Mouse (Mus musculus) neural tube, embryonic 13.5 days (tissue): Measurements from ENCODE around the gene Gm36210. TPM values are rescaled to one million over a fixed set of nuclear protein-coding genes. Genes with fewer than 3 reads are reported as not detected.

Source experiments
- ATAC-seq: fragments of 200-750 bp; cut with Nextera tagmentation; 2 replicates; pipeline ENCODE4 v1.8.0; 2017; ENCODE audit warnings: low read depth, mild to moderate bottlenecking, moderate TSS enrichment, moderate library complexity
- H3K27ac ChIP-seq: fragments of 300-500 bp; sonication (generic); replicated peaks from 2 replicates; pipeline ENCODE4 v1.5.1; 2015; ENCODE audit warnings: moderate library complexity, mild to moderate bottlenecking, inconsistent platforms
- H3K27me3 ChIP-seq: fragments of 300-500 bp; sonication (generic); 2 replicates; pipeline ENCODE4 v1.6.1; 2015; ENCODE audit warnings: mild to moderate bottlenecking, inconsistent platforms
- H3K36me3 ChIP-seq: fragments of 300-500 bp; sonication (generic); 2 replicates; pipeline ENCODE4 v1.6.1; 2015; ENCODE audit warnings: mild to moderate bottlenecking, inconsistent platforms
- H3K4me1 ChIP-seq: fragments of 300-500 bp; sonication (generic); replicated peaks from 2 replicates; pipeline ENCODE4 v1.6.1; 2015; ENCODE audit warnings: inconsistent platforms
- H3K4me2 ChIP-seq: fragments of 300-500 bp; sonication (generic); 2 replicates; pipeline ENCODE4 v1.6.1; 2015; ENCODE audit warnings: inconsistent platforms, mild to moderate bottlenecking, moderate library complexity
- H3K4me3 ChIP-seq: fragments of 300-500 bp; sonication (generic); 2 replicates; pipeline ENCODE4 v1.5.1; 2015; ENCODE audit warnings: mild to moderate bottlenecking, inconsistent platforms
- H3K9ac ChIP-seq: fragments of 300-500 bp; sonication (generic); 2 replicates; pipeline ENCODE4 v1.6.1; 2015; ENCODE audit warnings: moderate library complexity, mild to moderate bottlenecking, inconsistent platforms
- H3K9me3 ChIP-seq: fragments of 300-500 bp; sonication (generic); 2 replicates; pipeline ENCODE4 v1.6.1; 2016; ENCODE audit warnings: inconsistent platforms
- WGBS: fragments of 180-500 bp; shearing (Covaris S2); methylation state at CpG from one replicate; pipeline ENCODE4 v1.1.7; 2015; 5-methylcytosine and 5-hydroxymethylcytosine counted together
- polyA plus RNA-seq: library from polyadenylated mRNA; unstranded; fragments of >200 nt; fragmentation: Nextera tagmentation; extraction: Ambion mirVana; gene quantifications from 2 replicates; pipeline ENCODE4 v1.2.1, GENCODE M21; 2015

The Gm36210 gene
- polyA plus RNA-seq, 1 experiment from 2014 or later: 0.35 TPM

- H3K27me3 ChIP-seq: no peaks in the 10 kb centered on the region
- H3K9me3 ChIP-seq: peaks cover 5% of the 10 kb centered on the region; the same call in 1 of the 2 replicates
- 81% methylated on average over 4 of the region's 4 CpGs for WGBS
- H3K4me3 ChIP-seq: no peak overlapping the region
- no peak overlapping the region for H3K9ac ChIP-seq
- no peaks in the 10 kb centered on the region for H3K4me1 ChIP-seq
- no peak overlapping the region for H3K4me2 ChIP-seq
- no peaks in the 10 kb centered on the region for H3K36me3 ChIP-seq
- no peak overlapping the region for H3K27ac ChIP-seq
- ATAC-seq: no peak
Measured at GRCm38 (mm10) chr7:4934160-4934914, 28.0 kb upstream of the Gm36210 start.

- Histone ChIP-seq H3K9ac (no peak overlapping the region), H3K27me3 (no peaks in the 10 kb centered on the region), H3K4me3 (no peak overlapping the region), H3K36me3 (no peaks in the 10 kb centered on the region), H3K4me1 (peaks cover 2% of the 10 kb centered on the region; the same call in 1 of the 2 replicates), H3K4me2 (no peak overlapping the region), H3K9me3 (peaks cover 5% of the 10 kb centered on the region; the same call in 1 of the 2 replicates), H3K27ac (no peak overlapping the region)
- 74% methylated on average over 12 of the region's 12 CpGs for WGBS
- ATAC-seq: no peak
Measured at GRCm38 (mm10) chr7:4933103-4933502, 26.8 kb upstream of the Gm36210 start.

DNA sequence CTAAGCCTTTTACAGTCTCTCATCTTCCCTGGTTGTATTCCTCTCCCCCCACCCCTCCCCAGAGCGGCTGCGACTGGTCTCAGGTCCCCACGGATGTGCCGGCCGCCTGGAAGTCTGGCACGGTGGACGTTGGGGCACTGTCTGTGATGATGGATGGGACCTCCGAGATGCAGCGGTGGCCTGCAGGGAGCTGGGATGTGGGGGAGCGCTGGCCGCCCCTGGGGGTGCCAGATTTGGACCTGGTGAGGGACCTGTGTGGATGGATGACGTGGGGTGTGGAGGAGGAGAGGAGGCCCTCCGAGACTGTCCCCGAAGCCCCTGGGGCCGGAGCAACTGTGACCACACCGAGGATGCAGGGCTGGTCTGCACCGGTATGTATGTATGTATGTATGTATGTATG, 22.0 kb upstream of the Gm36210 start:
- H3K4me3 ChIP-seq: no peak overlapping the region
- no peak overlapping the region for H3K27ac ChIP-seq
- WGBS: 73% methylated on average over 16 of the region's 17 CpGs
- H3K4me2 ChIP-seq: no peak overlapping the region
- peaks cover 48% of the 10 kb centered on the region for H3K4me1 ChIP-seq
- no peaks in the 10 kb centered on the region for H3K36me3 ChIP-seq
- H3K27me3 ChIP-seq: no peaks in the 10 kb centered on the region
- no peak overlapping the region for H3K9ac ChIP-seq
- H3K9me3 ChIP-seq: no peaks in the 10 kb centered on the region
- ATAC-seq: no peak

- Histone ChIP-seq H3K9me3 (no peaks in the 10 kb centered on the region), H3K27me3 (no peaks in the 10 kb centered on the region), H3K4me1 (peaks cover 54% of the 10 kb centered on the region), H3K9ac (no peak overlapping the region; the same call in 1 of the 2 replicates), H3K4me2 (no peak overlapping the region), H3K36me3 (no peaks in the 10 kb centered on the region), H3K4me3 (no peak overlapping the region), H3K27ac (no peak overlapping the region)
- 62% methylated on average over 8 of the region's 8 CpGs for WGBS
- ATAC-seq: no peak
Measured at GRCm38 (mm10) chr7:4927711-4928110, 21.4 kb upstream of the Gm36210 start.

DNA sequence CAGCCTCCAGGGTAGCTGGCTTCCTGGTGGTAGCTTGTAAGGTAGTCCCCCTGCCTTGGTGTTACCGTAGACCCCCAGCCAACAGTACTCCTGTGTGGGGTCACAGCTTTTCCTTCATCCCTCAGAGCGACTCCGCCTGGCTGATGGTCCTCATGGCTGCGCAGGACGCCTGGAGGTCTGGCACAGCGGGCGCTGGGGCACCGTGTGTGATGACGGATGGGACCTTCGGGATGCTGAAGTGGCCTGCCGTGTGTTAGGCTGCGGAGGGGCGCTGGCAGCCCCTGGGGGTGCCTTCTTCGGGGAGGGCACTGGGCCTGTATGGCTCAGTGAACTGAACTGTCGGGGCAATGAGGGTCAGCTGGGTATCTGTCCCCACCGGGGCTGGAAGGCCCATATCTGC, 20.5 kb upstream of the Gm36210 start:
- WGBS: 63% methylated on average over 16 of the region's 16 CpGs
- Histone ChIP-seq H3K9ac (0 out of 2 replicates have a peak overlapping the region, but pooled peaks have one; percentile 4), H3K4me1 (peaks cover 63% of the 10 kb centered on the region), H3K4me3 (no peak overlapping the region), H3K27ac (no peak overlapping the region), H3K27me3 (no peaks in the 10 kb centered on the region), H3K36me3 (no peaks in the 10 kb centered on the region), H3K9me3 (no peaks in the 10 kb centered on the region), H3K4me2 (no peak overlapping the region)
- no peak for ATAC-seq

- Histone ChIP-seq H3K9ac (peak within 1 kb of the TSS; percentile 76), H3K4me2 (peak within 1 kb of the TSS; percentile 95), H3K4me1 (peaks cover 74% of the 10 kb centered on the region), H3K36me3 (peaks cover 7% of the 10 kb centered on the region), H3K27ac (peak within 1 kb of the TSS; percentile 99), H3K4me3 (no peak within 1 kb of the TSS), H3K9me3 (no peaks in the 10 kb centered on the region), H3K27me3 (no peaks in the 10 kb centered on the region)
- ATAC-seq: no peak
- WGBS: 14% methylated on average over 6 of the region's 6 CpGs
Measured at GRCm38 (mm10) chr7:4925441-4926381, 19.4 kb upstream of the Gm36210 start, which contains the start of gene Ssc5d. TSS of gene Ssc5d (plus strand) at chr7:4925785.

- Histone ChIP-seq H3K4me1 (peaks cover 76% of the 10 kb centered on the region), H3K9ac (peak overlapping the region; percentile 76), H3K27me3 (no peaks in the 10 kb centered on the region), H3K27ac (peak overlapping the region; percentile 99), H3K9me3 (no peaks in the 10 kb centered on the region), H3K36me3 (peaks cover 15% of the 10 kb centered on the region), H3K4me2 (peak overlapping the region; percentile 95), H3K4me3 (no peak overlapping the region)
- 8% methylated on average over 4 of the region's 4 CpGs for WGBS
- no peak for ATAC-seq
Measured at GRCm38 (mm10) chr7:4924891-4925301, 18.6 kb upstream of the Gm36210 start.

- peaks cover 76% of the 10 kb centered on the region for H3K4me1 ChIP-seq
- H3K4me3 ChIP-seq: peak overlapping the region; percentile 43
- WGBS: 4% methylated on average over 4 of the region's 4 CpGs
- H3K27ac ChIP-seq: peak overlapping the region; percentile 99
- H3K36me3 ChIP-seq: peaks cover 20% of the 10 kb centered on the region
- H3K9me3 ChIP-seq: no peaks in the 10 kb centered on the region
- H3K27me3 ChIP-seq: no peaks in the 10 kb centered on the region
- H3K4me2 ChIP-seq: peak overlapping the region; percentile 95
- no peak for ATAC-seq
- H3K9ac ChIP-seq: peak overlapping the region; percentile 76
Measured at GRCm38 (mm10) chr7:4924483-4924882, 18.2 kb upstream of the Gm36210 start.

- H3K9me3 ChIP-seq: no peaks in the 10 kb centered on the region
- peak overlapping the region; percentile 95 for H3K4me2 ChIP-seq
- H3K9ac ChIP-seq: peak overlapping the region; percentile 76
- WGBS: 4% methylated on average over 37 of the region's 37 CpGs
- peak overlapping the region; percentile 99 for H3K27ac ChIP-seq
- peak; percentile 4 for ATAC-seq
- peaks cover 27% of the 10 kb centered on the region for H3K36me3 ChIP-seq
- no peaks in the 10 kb centered on the region for H3K27me3 ChIP-seq
- peak overlapping the region; percentile 43 for H3K4me3 ChIP-seq
- H3K4me1 ChIP-seq: peaks cover 76% of the 10 kb centered on the region
Measured at GRCm38 (mm10) chr7:4923586-4924364, 17.5 kb upstream of the Gm36210 start.

GRCm38 (mm10) chr7:4922931-4923565, 16.7 kb upstream of the Gm36210 start:
- no peaks in the 10 kb centered on the region for H3K27me3 ChIP-seq
- peaks cover 33% of the 10 kb centered on the region for H3K36me3 ChIP-seq
- peak overlapping the region; percentile 95 for H3K4me2 ChIP-seq
- ATAC-seq: peak; percentile 67
- H3K27ac ChIP-seq: peak overlapping the region; percentile 99
- peak overlapping the region; percentile 43 for H3K4me3 ChIP-seq
- no peaks in the 10 kb centered on the region for H3K9me3 ChIP-seq
- 2% methylated on average over 14 of the region's 14 CpGs for WGBS
- H3K9ac ChIP-seq: peak overlapping the region; percentile 76
- H3K4me1 ChIP-seq: peaks cover 77% of the 10 kb centered on the region

GRCm38 (mm10) chr7:4922508-4922907, 16.2 kb upstream of the Gm36210 start:
- Histone ChIP-seq H3K36me3 (peaks cover 39% of the 10 kb centered on the region), H3K4me3 (peak overlapping the region; percentile 43), H3K27me3 (no peaks in the 10 kb centered on the region), H3K9me3 (no peaks in the 10 kb centered on the region), H3K4me2 (peak overlapping the region; percentile 95), H3K4me1 (peaks cover 76% of the 10 kb centered on the region), H3K9ac (peak overlapping the region; percentile 73), H3K27ac (peak overlapping the region; percentile 99)
- WGBS: under 1% methylated on average over 14 of the region's 14 CpGs
- peak; percentile 80 for ATAC-seq
